Mouse (Mus musculus) CH12.LX (cell line): ENCODE data around the gene Col25a1. TPM values are rescaled to one million over a fixed set of nuclear protein-coding genes. Genes with fewer than 3 reads are reported as not detected.

Source experiments
- DNase-seq: peaks from one replicate; pipeline ENCODE4 v3.0.0-alpha.2; 2013; ENCODE audit errors: extremely low read depth
- H3K27ac ChIP-seq: 2 replicates; pipeline ENCODE4 v1.5.1; 2012; ENCODE audit warnings: low read depth, mild to moderate bottlenecking, control low read depth, moderate library complexity; ENCODE audit not compliant: insufficient read depth
- H3K27me3 ChIP-seq: replicated peaks from 2 replicates; pipeline ENCODE3; 2012; ENCODE audit warnings: inconsistent platforms
- H3K36me3 ChIP-seq, 2 experiments: replicated peaks in 1 of 2; 2 replicates each; pipeline versions ENCODE3 to v1.6.1; 2012; ENCODE audit warnings: inconsistent platforms in 1 of 2, low read length in 1 of 2, mild to moderate bottlenecking in 1 of 2, mixed read lengths in 1 of 2, moderate library complexity in 1 of 2; ENCODE audit not compliant: control insufficient read depth in 1 of 2, insufficient read depth in 1 of 2
- H3K4me1 ChIP-seq, 2 experiments: 2 replicates each; pipeline ENCODE4 v1.6.1; 2012; ENCODE audit warnings: inconsistent platforms in 1 of 2, moderate library complexity in 1 of 2; ENCODE audit not compliant: insufficient read depth in 2 of 2, control insufficient read depth in 1 of 2
- H3K4me2 ChIP-seq: 2 replicates; pipeline ENCODE4 v1.6.1; 2012; ENCODE audit warnings: low read depth, mild to moderate bottlenecking, control low read depth; ENCODE audit not compliant: poor library complexity, insufficient read depth, severe bottlenecking
- H3K4me3 ChIP-seq, 3 experiments: fragments of 150-350 bp in 1 of 3; sonication (generic) in 1 of 3; replicated peaks in 1 of 3; 2 replicates each; pipeline versions ENCODE3 to v1.5.1; 2011 to 2012; ENCODE audit warnings: low read depth in 2 of 3, low read length in 2 of 3, mild to moderate bottlenecking in 2 of 3, moderate library complexity in 2 of 3, control low read depth in 1 of 3, improper control_type of control experiment in 1 of 3, inconsistent platforms in 1 of 3, mixed read lengths in 1 of 3; ENCODE audit not compliant: poor library complexity in 1 of 3
- H3K79me2 ChIP-seq: replicated peaks from 2 replicates; pipeline ENCODE4 v1.6.1; 2012; ENCODE audit warnings: mild to moderate bottlenecking, moderate library complexity; ENCODE audit not compliant: control insufficient read depth, poor library complexity, insufficient read depth, severe bottlenecking; ENCODE audit errors: extremely low read depth
- H3K9ac ChIP-seq: 2 replicates; pipeline ENCODE4 v1.6.1; 2012; ENCODE audit warnings: low read depth, mild to moderate bottlenecking, control low read depth, moderate library complexity; ENCODE audit not compliant: insufficient read depth
- H3K9me3 ChIP-seq: replicated peaks from 2 replicates; pipeline ENCODE3; 2012; ENCODE audit warnings: low read length, inconsistent platforms, mixed read lengths
- BHLHE40 ChIP-seq: IDR thresholded peaks from 2 replicates; pipeline ENCODE4 v1.6.1; 2011; ENCODE audit warnings: mild to moderate bottlenecking, low read depth, low read length, improper control_type of control experiment
- E2F4 ChIP-seq: IDR thresholded peaks from 2 replicates; pipeline ENCODE4 v1.6.1; 2011; ENCODE audit warnings: low read depth, low read length, improper control_type of control experiment; ENCODE audit not compliant: insufficient replicate concordance
- HCFC1 ChIP-seq: IDR thresholded peaks from 2 replicates; pipeline ENCODE4 v1.6.1; 2012; ENCODE audit warnings: low read depth, mild to moderate bottlenecking, inconsistent platforms, low read length, improper control_type of control experiment
- IRF4 ChIP-seq: IDR thresholded peaks from 2 replicates; pipeline ENCODE4 v1.6.1; 2014; ENCODE audit warnings: low read depth, mild to moderate bottlenecking, inconsistent platforms, low read length, improper control_type of control experiment
- JUND ChIP-seq: conservative IDR thresholded peaks from 2 replicates; pipeline ENCODE4 v1.6.1; 2011; ENCODE audit warnings: low read depth, low read length, improper control_type of control experiment
- MAFK ChIP-seq: IDR thresholded peaks from 2 replicates; pipeline ENCODE4 v1.6.1; 2011; ENCODE audit warnings: low read length, improper control_type of control experiment; ENCODE audit not compliant: insufficient replicate concordance
- MEF2A ChIP-seq: IDR thresholded peaks from 2 replicates; pipeline ENCODE4 v1.6.1; 2014; ENCODE audit warnings: low read depth, mild to moderate bottlenecking, inconsistent platforms, low read length, improper control_type of control experiment, borderline replicate concordance
- MXI1 ChIP-seq: IDR thresholded peaks from 2 replicates; pipeline ENCODE4 v1.6.1; 2011; ENCODE audit warnings: mild to moderate bottlenecking, low read depth, low read length, improper control_type of control experiment
- NRF1 ChIP-seq: IDR thresholded peaks from 2 replicates; pipeline ENCODE4 v1.6.1; 2014; ENCODE audit warnings: low read depth, mild to moderate bottlenecking, inconsistent platforms, low read length, improper control_type of control experiment, moderate library complexity
- PAX5 ChIP-seq: IDR thresholded peaks from 2 replicates; pipeline ENCODE4 v1.6.1; 2012; ENCODE audit warnings: low read length, inconsistent platforms, mixed read lengths
- POLR2AphosphoS2 ChIP-seq: IDR thresholded peaks from 2 replicates; pipeline ENCODE4 v1.6.1; 2011; ENCODE audit warnings: low read depth, low read length, improper control_type of control experiment
- RAD21 ChIP-seq: IDR thresholded peaks from 2 replicates; pipeline ENCODE4 v1.6.1; 2011; ENCODE audit warnings: low read depth, mild to moderate bottlenecking, low read length, improper control_type of control experiment, moderate library complexity
- RCOR1 ChIP-seq: conservative IDR thresholded peaks from 2 replicates; pipeline ENCODE4 v1.6.1; 2012; ENCODE audit warnings: low read depth, mild to moderate bottlenecking, inconsistent platforms, low read length, improper control_type of control experiment
- SIN3A ChIP-seq: IDR thresholded peaks from 2 replicates; pipeline ENCODE4 v1.6.1; 2012; ENCODE audit warnings: low read length, improper control_type of control experiment, inconsistent platforms
- TBP ChIP-seq: conservative IDR thresholded peaks from 2 replicates; pipeline ENCODE4 v1.6.1; 2011; ENCODE audit warnings: low read depth, low read length, improper control_type of control experiment
- TCF12 ChIP-seq: IDR thresholded peaks from 2 replicates; pipeline ENCODE4 v1.6.1; 2014; ENCODE audit warnings: low read depth, mild to moderate bottlenecking, inconsistent platforms, low read length, improper control_type of control experiment
- USF2 ChIP-seq: conservative IDR thresholded peaks from 2 replicates; pipeline ENCODE4 v1.6.1; 2011; ENCODE audit warnings: low read depth, low read length, improper control_type of control experiment
- ZKSCAN1 ChIP-seq: IDR thresholded peaks from 2 replicates; pipeline ENCODE4 v1.6.1; 2012; ENCODE audit warnings: low read depth, inconsistent platforms, low read length, improper control_type of control experiment, borderline replicate concordance
- ZMIZ1 ChIP-seq: IDR thresholded peaks from 2 replicates; pipeline ENCODE4 v1.6.1; 2012; ENCODE audit warnings: low read depth, mild to moderate bottlenecking, inconsistent platforms, low read length, improper control_type of control experiment
- ZNF384 ChIP-seq: IDR thresholded peaks from 2 replicates; pipeline ENCODE4 v1.6.1; 2012; ENCODE audit warnings: low read depth, low read length, improper control_type of control experiment, inconsistent platforms
- dilution Hi-C: fragments of 300-500 bp; cut with MboI; formaldehyde crosslinking; loops from 2 replicates; pipeline ENCODE4 v1.14.3; 2020; ENCODE audit warnings: low sequenced_read_pairs; ENCODE audit not compliant: extremely low pct_unique_long_range_greater_than_20kb, extremely low pct_ligation_motif_present
- in situ Hi-C: fragments of 300-500 bp; cut with MboI; formaldehyde crosslinking; loops from 3 replicates; pipeline ENCODE4 v1.14.3; 2019; ENCODE audit warnings: low sequenced_read_pairs, low pct_ligation_motif_present, low pct_unique_long_range_greater_than_20kb, mixed read lengths
- polyA plus RNA-seq: library from polyadenylated mRNA; unstranded; fragments of >175 nt; gene quantifications from 2 replicates; pipeline ENCODE4 v1.2.1, GENCODE M21; 2012; ENCODE audit warnings: low read depth; ENCODE audit not compliant: insufficient read length
- total RNA-seq, 2 experiments: library from RNA; depleted of rRNA; stranded (reverse); fragments of 300-350 nt in 1 of 2; fragments of >200 nt in 1 of 2; gene quantifications; 2 replicates each; pipeline ENCODE4 v1.2.3; 2012 to 2014

Gene Col25a1
- total and polyA plus RNA-seq, 3 experiments, result not detected

DNA sequence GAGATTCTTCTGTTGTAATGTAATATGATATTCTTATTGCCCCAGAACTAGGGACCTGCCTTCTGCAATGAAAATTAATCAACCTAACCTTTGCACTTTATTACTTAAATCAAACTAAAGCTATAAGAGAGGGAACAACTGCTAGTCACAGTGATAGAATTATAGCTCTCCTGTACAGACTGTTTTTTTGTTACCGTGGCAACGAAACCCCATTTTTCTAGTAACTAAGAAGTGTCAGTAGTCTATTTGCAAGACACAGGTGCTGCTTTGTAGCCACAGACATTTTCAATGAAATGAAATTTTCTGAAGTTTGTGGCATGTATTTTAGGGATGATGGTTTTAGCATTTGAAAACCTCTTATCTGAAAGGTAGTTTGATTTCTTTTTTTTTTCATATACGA is 85.3 kb downstream of the Col25a1 start:
- peaks cover 2% of the 10 kb centered on the region for H3K9me3 ChIP-seq
- no peaks in the 10 kb centered on the region for H3K27me3 ChIP-seq
- dilution Hi-C loops (no loop called here), in situ Hi-C loops (no loop called here)
- H3K27ac ChIP-seq, result no peak overlapping the region
- H3K79me2 ChIP-seq, result no peaks in the 10 kb centered on the region
- TF ChIP-seq MXI1 (no peak), ZMIZ1 (no peak), MAFK (no peak)
- H3K36me3 ChIP-seq, result no peaks in the 10 kb centered on the region
- no peaks in the 10 kb centered on the region for H3K4me1 ChIP-seq
- H3K4me3 ChIP-seq, result no peak overlapping the region
- no peak overlapping the region for H3K4me2 ChIP-seq
- no peak overlapping the region for H3K9ac ChIP-seq
- no peak for DNase-seq

DNA sequence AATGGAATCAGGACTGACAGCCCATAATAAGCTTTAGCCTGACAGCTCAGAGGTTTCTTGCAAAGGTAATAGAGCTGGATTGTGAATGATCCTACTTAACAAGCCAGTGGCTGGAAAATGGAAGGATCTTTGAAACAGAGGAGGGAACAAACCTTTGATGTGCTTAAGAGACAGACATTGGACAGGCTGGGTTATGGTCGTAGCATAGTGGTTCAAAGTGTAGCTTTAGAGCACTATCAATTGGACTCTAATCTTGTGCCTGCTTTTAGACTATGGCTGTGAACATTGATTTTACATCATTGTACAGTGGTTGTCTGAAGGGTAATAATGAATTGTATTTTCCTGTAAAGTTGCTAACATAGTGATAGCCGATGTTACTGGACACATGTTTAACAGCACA is 86.4 kb downstream of the Col25a1 start:
- no peak overlapping the region for H3K27ac ChIP-seq
- dilution Hi-C loops, result no loop called here
- no peaks in the 10 kb centered on the region for H3K79me2 ChIP-seq
- no peak overlapping the region for H3K4me3 ChIP-seq
- in situ Hi-C loops, result no loop called here
- H3K9ac ChIP-seq, result no peak overlapping the region
- H3K4me1 ChIP-seq, result no peaks in the 10 kb centered on the region
- TF ChIP-seq IRF4, result no peak
- TF ChIP-seq TBP, result no peak
- TF ChIP-seq SIN3A, result no peak
- no peak for TF ChIP-seq JUND
- TF ChIP-seq HCFC1, result no peak
- TF ChIP-seq USF2, result no peak
- TF ChIP-seq ZKSCAN1, result no peak
- no peak for TF ChIP-seq MEF2A
- no peak for TF ChIP-seq NRF1
- no peak for TF ChIP-seq BHLHE40
- no peak for TF ChIP-seq POLR2AphosphoS2
- no peak for TF ChIP-seq RCOR1
- no peak for TF ChIP-seq TCF12
- TF ChIP-seq RAD21, result no peak
- TF ChIP-seq PAX5, result no peak
- TF ChIP-seq E2F4, result no peak
- no peak for TF ChIP-seq ZNF384
- H3K36me3 ChIP-seq, result no peaks in the 10 kb centered on the region
- no peak for DNase-seq
- no peak overlapping the region for H3K4me2 ChIP-seq
- no peaks in the 10 kb centered on the region for H3K27me3 ChIP-seq
- peaks cover 2% of the 10 kb centered on the region for H3K9me3 ChIP-seq
